Mouse (Mus musculus) hindbrain, embryonic 12.5 days (tissue): ENCODE results near the gene Phactr3. TPM values are rescaled to one million over a fixed set of nuclear protein-coding genes. Genes with fewer than 3 reads are reported as not detected.
A peak's percentile ranks its signal among the peaks of the same experiment; 100 is the strongest.

Experiments used
- ATAC-seq: fragments of 200-750 bp; cut with Nextera tagmentation; 2 replicates; pipeline ENCODE4 v1.8.0; 2017; ENCODE audit warnings: moderate TSS enrichment; ENCODE audit not compliant: low FRiP score
- H3K27ac ChIP-seq: fragments of 300-500 bp; sonication (generic); 2 replicates; pipeline ENCODE4 v1.5.1; 2016; ENCODE audit warnings: mild to moderate bottlenecking
- H3K27me3 ChIP-seq: fragments of 300-500 bp; sonication (generic); 2 replicates; pipeline ENCODE4 v1.6.1; 2016; ENCODE audit warnings: mild to moderate bottlenecking
- H3K36me3 ChIP-seq: fragments of 300-500 bp; sonication (generic); 2 replicates; pipeline ENCODE4 v1.6.1; 2016; ENCODE audit warnings: mild to moderate bottlenecking
- H3K4me1 ChIP-seq: fragments of 300-500 bp; sonication (generic); 2 replicates; pipeline ENCODE4 v1.6.1; 2016
- H3K4me2 ChIP-seq: fragments of 300-500 bp; sonication (generic); replicated peaks from 2 replicates; pipeline ENCODE4 v1.6.1; 2016; ENCODE audit warnings: mild to moderate bottlenecking
- H3K4me3 ChIP-seq: fragments of 300-500 bp; sonication (generic); 2 replicates; pipeline ENCODE4 v1.5.1; 2016; ENCODE audit warnings: mild to moderate bottlenecking
- H3K9ac ChIP-seq: fragments of 300-500 bp; sonication (generic); 2 replicates; pipeline ENCODE4 v1.6.1; 2016; ENCODE audit warnings: mild to moderate bottlenecking, moderate library complexity
- H3K9me3 ChIP-seq: fragments of 300-500 bp; sonication (generic); replicated peaks from 2 replicates; pipeline ENCODE4 v1.6.1; 2016; ENCODE audit warnings: mild to moderate bottlenecking
- WGBS: fragments of 180-500 bp; shearing (Covaris S2); methylation state at CpG from one replicate; pipeline ENCODE4 v1.1.7; 2016; 5-methylcytosine and 5-hydroxymethylcytosine counted together
- polyA plus RNA-seq: library from polyadenylated mRNA; unstranded; fragments of >200 nt; fragmentation: Nextera tagmentation; extraction: Ambion mirVana; gene quantifications from 2 replicates; pipeline ENCODE4 v1.2.1, GENCODE M21; 2016

Phactr3 gene
- polyA plus RNA-seq, 1 experiment from 2014 or later: 17.4 TPM

- Histone ChIP-seq H3K4me1 (peaks cover 20% of the 10 kb centered on the region), H3K4me2 (no peak overlapping the region), H3K27me3 (peaks cover 29% of the 10 kb centered on the region), H3K4me3 (no peak overlapping the region), H3K9me3 (no peaks in the 10 kb centered on the region), H3K9ac (no peak overlapping the region), H3K36me3 (no peaks in the 10 kb centered on the region), H3K27ac (no peak overlapping the region)
- 81% methylated on average over 15 of the region's 15 CpGs for WGBS
- ATAC-seq: no peak
These were observed 4.7 kb downstream of the Phactr3 start for GRCm38 (mm10) chr2:178123466-178123865.

GRCm38 (mm10) chr2:178125427-178125826 lies 6.7 kb downstream of the Phactr3 start:
- no peak overlapping the region for H3K27ac ChIP-seq
- WGBS: 72% methylated on average over 8 of the region's 8 CpGs
- peaks cover 7% of the 10 kb centered on the region for H3K4me1 ChIP-seq
- H3K36me3 ChIP-seq: no peaks in the 10 kb centered on the region
- H3K4me3 ChIP-seq: no peak overlapping the region
- no peak overlapping the region for H3K9ac ChIP-seq
- no peak overlapping the region for H3K4me2 ChIP-seq
- no peaks in the 10 kb centered on the region for H3K9me3 ChIP-seq
- H3K27me3 ChIP-seq: peaks cover 10% of the 10 kb centered on the region; the same call in 1 of the 2 replicates
- ATAC-seq: no peak

GRCm38 (mm10) chr2:178126041-178126820 lies 7.5 kb downstream of the Phactr3 start:
- H3K9ac ChIP-seq: no peak overlapping the region
- no peak overlapping the region for H3K4me3 ChIP-seq
- H3K36me3 ChIP-seq: no peaks in the 10 kb centered on the region
- 0 out of 2 replicates have a peak, but pooled peaks cover 2% of the 10 kb centered on the region for H3K27me3 ChIP-seq
- no peak for ATAC-seq
- no peak overlapping the region for H3K4me2 ChIP-seq
- WGBS: 90% methylated on average over 7 of the region's 7 CpGs
- H3K27ac ChIP-seq: no peak overlapping the region
- no peaks in the 10 kb centered on the region for H3K9me3 ChIP-seq
- peaks cover 5% of the 10 kb centered on the region for H3K4me1 ChIP-seq

GRCm38 (mm10) chr2:178128594-178128993 lies 9.8 kb downstream of the Phactr3 start:
- ATAC-seq: no peak

GRCm38 (mm10) chr2:178129161-178129560 lies 10.4 kb downstream of the Phactr3 start:
- no peak overlapping the region for H3K9ac ChIP-seq
- H3K27ac ChIP-seq: no peak overlapping the region
- no peak for ATAC-seq

More at GRCm38 (mm10) chr2:178128594-178128993, 9.8 kb downstream of the Phactr3 start:
- H3K27me3 ChIP-seq: no peaks in the 10 kb centered on the region
- WGBS: 76% methylated on average over 5 of the region's 5 CpGs
- no peaks in the 10 kb centered on the region for H3K36me3 ChIP-seq
- H3K27ac ChIP-seq: no peak overlapping the region
- no peak overlapping the region for H3K4me2 ChIP-seq
- H3K4me1 ChIP-seq: no peaks in the 10 kb centered on the region
- no peak overlapping the region for H3K9ac ChIP-seq
- no peak overlapping the region for H3K4me3 ChIP-seq
- H3K9me3 ChIP-seq: no peaks in the 10 kb centered on the region

GRCm38 (mm10) chr2:178129676-178130075 lies 10.9 kb downstream of the Phactr3 start:
- no peaks in the 10 kb centered on the region for H3K27me3 ChIP-seq
- H3K4me2 ChIP-seq: no peak overlapping the region
- no peak for ATAC-seq
- H3K9ac ChIP-seq: no peak overlapping the region
- no peaks in the 10 kb centered on the region for H3K9me3 ChIP-seq
- 88% methylated on average over 2 of the region's 2 CpGs for WGBS
- H3K36me3 ChIP-seq: no peaks in the 10 kb centered on the region
- no peak overlapping the region for H3K27ac ChIP-seq
- no peak overlapping the region for H3K4me3 ChIP-seq
- no peaks in the 10 kb centered on the region for H3K4me1 ChIP-seq

More at GRCm38 (mm10) chr2:178129161-178129560, 10.4 kb downstream of the Phactr3 start:
- Histone ChIP-seq H3K4me1 (no peaks in the 10 kb centered on the region), H3K4me3 (no peak overlapping the region), H3K27me3 (no peaks in the 10 kb centered on the region), H3K9me3 (no peaks in the 10 kb centered on the region), H3K4me2 (no peak overlapping the region), H3K36me3 (no peaks in the 10 kb centered on the region)
- WGBS: 80% methylated on average over 4 of the region's 4 CpGs

GRCm38 (mm10) chr2:178130536-178130935 lies 11.8 kb downstream of the Phactr3 start:
- no peaks in the 10 kb centered on the region for H3K36me3 ChIP-seq
- H3K9ac ChIP-seq: no peak overlapping the region
- no peak for ATAC-seq
- WGBS: 92% methylated on average over 5 of the region's 5 CpGs
- no peak overlapping the region for H3K27ac ChIP-seq
- H3K4me1 ChIP-seq: no peaks in the 10 kb centered on the region
- no peak overlapping the region for H3K4me3 ChIP-seq
- no peaks in the 10 kb centered on the region for H3K27me3 ChIP-seq
- no peaks in the 10 kb centered on the region for H3K9me3 ChIP-seq
- H3K4me2 ChIP-seq: no peak overlapping the region

GRCm38 (mm10) chr2:178131011-178131410 lies 12.2 kb downstream of the Phactr3 start:
- Histone ChIP-seq H3K4me2 (no peak overlapping the region), H3K4me3 (no peak overlapping the region), H3K4me1 (no peaks in the 10 kb centered on the region), H3K36me3 (no peaks in the 10 kb centered on the region), H3K27ac (no peak overlapping the region), H3K9me3 (no peaks in the 10 kb centered on the region), H3K27me3 (no peaks in the 10 kb centered on the region), H3K9ac (no peak overlapping the region)
- WGBS: 71% methylated on average over 5 of the region's 5 CpGs
- ATAC-seq: no peak

- Histone ChIP-seq H3K27ac (no peak overlapping the region), H3K4me1 (no peaks in the 10 kb centered on the region), H3K9ac (no peak overlapping the region), H3K9me3 (no peaks in the 10 kb centered on the region), H3K4me2 (no peak overlapping the region), H3K27me3 (no peaks in the 10 kb centered on the region), H3K36me3 (no peaks in the 10 kb centered on the region), H3K4me3 (no peak overlapping the region)
- ATAC-seq: no peak
- WGBS: 94% methylated on average over 5 of the region's 5 CpGs
These were observed 13.0 kb downstream of the Phactr3 start for GRCm38 (mm10) chr2:178131606-178132365.

- Histone ChIP-seq H3K4me1 (no peaks in the 10 kb centered on the region), H3K36me3 (no peaks in the 10 kb centered on the region), H3K9me3 (no peaks in the 10 kb centered on the region), H3K27ac (no peak overlapping the region), H3K9ac (no peak overlapping the region), H3K4me3 (no peak overlapping the region), H3K27me3 (no peaks in the 10 kb centered on the region), H3K4me2 (no peak overlapping the region)
- 32% methylated on average over 4 of the region's 4 CpGs for WGBS
- 0 out of 2 replicates have a peak, but pooled peaks have one; percentile 11 for ATAC-seq
These were observed 16.9 kb downstream of the Phactr3 start for GRCm38 (mm10) chr2:178135713-178136112.

- H3K36me3 ChIP-seq: no peaks in the 10 kb centered on the region
- no peak overlapping the region for H3K27ac ChIP-seq
- 12% methylated on average over 3 of the region's 3 CpGs for WGBS
- ATAC-seq: no peak
- H3K9ac ChIP-seq: no peak overlapping the region
- H3K9me3 ChIP-seq: no peaks in the 10 kb centered on the region
- H3K4me1 ChIP-seq: peaks cover 13% of the 10 kb centered on the region; the same call in 1 of the 2 replicates
- H3K27me3 ChIP-seq: peaks cover 8% of the 10 kb centered on the region
- H3K4me3 ChIP-seq: no peak overlapping the region
- H3K4me2 ChIP-seq: no peak overlapping the region
These were observed 18.7 kb downstream of the Phactr3 start for GRCm38 (mm10) chr2:178137518-178137917.

GRCm38 (mm10) chr2:178141489-178141922 lies 22.7 kb downstream of the Phactr3 start:
- Histone ChIP-seq H3K9me3 (no peaks in the 10 kb centered on the region), H3K4me1 (peaks cover 33% of the 10 kb centered on the region), H3K36me3 (no peaks in the 10 kb centered on the region), H3K27me3 (peaks cover 13% of the 10 kb centered on the region), H3K27ac (peak overlapping the region; percentile 86), H3K9ac (peak overlapping the region; percentile 88; the same call in 1 of the 2 replicates), H3K4me2 (peak overlapping the region; percentile 87), H3K4me3 (peak overlapping the region; percentile 67)
- peak; percentile 72 for ATAC-seq
- 4% methylated on average over 10 of the region's 10 CpGs for WGBS
